In the genomic region with DNA sequence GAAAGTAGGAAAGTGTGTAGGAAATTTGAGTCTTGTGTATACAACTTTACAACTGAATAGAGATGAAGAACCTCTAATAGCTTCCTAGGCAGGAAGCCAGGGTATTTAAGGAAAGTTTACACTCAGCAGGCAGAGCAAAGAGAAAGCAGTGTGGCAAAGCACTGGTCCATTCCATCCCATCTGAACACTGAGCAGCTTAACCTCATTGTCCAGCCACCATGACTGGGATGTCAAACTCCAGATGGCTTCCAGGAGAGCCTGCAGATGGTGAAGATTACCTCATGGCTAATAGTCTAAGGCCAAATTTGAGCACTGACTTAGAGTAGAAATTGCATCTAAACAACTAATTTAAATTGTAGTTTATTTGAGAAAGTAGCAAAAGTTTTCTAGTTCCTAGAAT, we compare ENCODE assay signal across 19 mouse cellular contexts.
DNase-seq lines count a peak whose midpoint lies in the region; TF ChIP-seq lines count a peak whose summit lies in the region.
"Had no signal": no experiment of that assay in that cellular context is flagged by ENCODE, and none has a peak within 500 bp of the region (broad histone marks: within the 10 kb centered on the region; RNA-seq: fewer than 3 reads in every experiment).

No protein-coding gene starts in this region.

- H3K27ac ChIP-seq in cerebellum, adult 2 months (ENCODE audit: insufficient read depth, low read length) = no peak overlapping the region
- H3K27ac ChIP-seq: forebrain, embryonic 13.5 days; heart, embryonic 13.5 days; kidney, postnatal 0 days; liver, embryonic 14.5 days; neural tube, embryonic 13.5 days had no signal

- TF ChIP-seq POLR2A in brain, embryonic 14.5 days (IDR thresholded peaks at IDR 0.05; ENCODE audit: borderline replicate concordance, extremely low read depth, insufficient read depth, insufficient read length, poor library complexity, severe bottlenecking) = no peak
- no peak for TF ChIP-seq POLR2A in cerebellum, adult 2 months (IDR thresholded peaks at IDR 0.05; ENCODE audit: borderline replicate concordance, insufficient read depth, low read length)

- H3K4me1 ChIP-seq in cerebellum, adult 2 months (ENCODE audit: control insufficient read depth, insufficient read depth, low read length) = no peaks in the 10 kb centered on the region
- H3K4me1 ChIP-seq: forebrain, embryonic 13.5 days; heart, embryonic 13.5 days; neural tube, embryonic 13.5 days had no signal

- H3K4me3 ChIP-seq in cerebellum, adult 2 months (replicated peaks; ENCODE audit: insufficient read depth, low read depth, low read length) = no peak overlapping the region
- H3K4me3 ChIP-seq: forebrain, embryonic 13.5 days; heart, embryonic 13.5 days; neural tube, embryonic 13.5 days had no signal

- intact Hi-C loops in left cerebral cortex, postnatal 4 days (cut with DNase I) = no loop called here

- H3K27me3 ChIP-seq in cerebellum, adult 2 months (ENCODE audit: control insufficient read depth, insufficient read depth, low read length) = no peaks in the 10 kb centered on the region
- H3K27me3 ChIP-seq: forebrain, embryonic 13.5 days; heart, embryonic 13.5 days; neural tube, embryonic 13.5 days had no signal

- peak; percentile 3 for DNase-seq in left cerebral cortex, postnatal 4 days
- DNase-seq in left cerebral cortex, adult 18-20 months (ENCODE audit: low spot score in 2 of 2) = no peak
- peak; percentile 12 for DNase-seq in brain, embryonic 14.5 days (ENCODE audit: low read depth)
- peak; percentile 72 to 92 for DNase-seq in cerebellum, adult 2 months
- DNase-seq in cerebellum, postnatal 36 days = peak; percentile 71 to 77
- no peak for DNase-seq in frontal cortex, postnatal 14 days (ENCODE audit: low spot score in 2 of 2)
- no peak for DNase-seq in neural tube, embryonic 10.5 days (ENCODE audit: extremely low spot score, low spot score)
- DNase-seq: B cell, adult 2 months; gastrocnemius, postnatal 14 days; heart, adult 18-20 months; heart, postnatal 36 days; kidney, adult 18-20 months; right cerebral cortex, postnatal 4 days; thymus, adult 18-20 months had no signal

- no peak for TF ChIP-seq CTCF in brain, embryonic 14.5 days (IDR thresholded peaks at IDR 0.05; ENCODE audit: borderline replicate concordance, extremely low read depth, insufficient read depth, insufficient read length)
- TF ChIP-seq CTCF in cerebellum, adult 2 months (IDR thresholded peaks at IDR 0.05; ENCODE audit: borderline replicate concordance, insufficient read depth, low read depth, low read length) = no peak

Comparison
In these comparisons a context has a peak if more than half of its experiments do, and no peak if none do; other contexts are left out.
1. DNase-seq: peak in left cerebral cortex, postnatal 4 days (single experiment), brain, embryonic 14.5 days (single experiment), cerebellum, adult 2 months (2 of 2) and cerebellum, postnatal 36 days (2 of 2); none in left cerebral cortex, adult 18-20 months (0 of 2), frontal cortex, postnatal 14 days (0 of 2) and neural tube, embryonic 10.5 days (single experiment).